Mouse (Mus musculus): ENCODE results near the gene Blnk. TPM values are rescaled to one million over a fixed set of nuclear protein-coding genes. Genes with fewer than 3 reads are reported as not detected.
A peak's percentile ranks its signal among the peaks of the same experiment; 100 is the strongest.

The Blnk gene
- 6.9 and 7.2 TPM in 2 replicates for polyA plus RNA-seq (2012; rRNA removed)

DNA sequence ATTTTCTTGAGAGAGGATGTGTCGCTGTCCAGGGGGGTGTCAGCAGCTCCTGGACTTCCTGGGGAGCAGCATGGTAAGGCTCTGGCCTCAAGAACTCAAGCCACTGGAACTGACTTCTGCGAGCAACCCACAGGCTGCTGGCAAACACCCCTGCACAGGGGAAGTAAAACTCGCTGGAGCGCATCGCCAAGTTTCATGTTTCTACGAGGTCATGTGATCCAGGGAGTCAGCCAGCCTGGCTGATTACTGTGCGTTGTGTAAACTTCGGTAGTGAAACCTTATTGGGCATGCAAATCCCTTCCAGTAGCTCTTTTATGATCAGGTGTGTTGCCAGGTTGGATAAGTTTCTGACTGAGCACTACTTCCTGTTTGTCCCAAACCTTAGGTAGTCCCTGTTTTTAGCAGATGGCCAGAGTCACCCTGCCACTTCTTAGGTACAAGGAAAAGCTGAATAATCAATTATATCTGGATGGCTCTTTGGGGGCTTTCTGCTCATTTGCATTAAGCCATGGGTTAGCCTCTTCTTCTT is at the start of gene Blnk:
Gene Blnk, minus strand, starts transcription at position 479 of the 529 bp plus-strand sequence.
- peak; percentile 52 to 70 for DNase-seq (ENCODE audit: extremely low spot score in 1 of 2, low spot score in 1 of 2)

DNA sequence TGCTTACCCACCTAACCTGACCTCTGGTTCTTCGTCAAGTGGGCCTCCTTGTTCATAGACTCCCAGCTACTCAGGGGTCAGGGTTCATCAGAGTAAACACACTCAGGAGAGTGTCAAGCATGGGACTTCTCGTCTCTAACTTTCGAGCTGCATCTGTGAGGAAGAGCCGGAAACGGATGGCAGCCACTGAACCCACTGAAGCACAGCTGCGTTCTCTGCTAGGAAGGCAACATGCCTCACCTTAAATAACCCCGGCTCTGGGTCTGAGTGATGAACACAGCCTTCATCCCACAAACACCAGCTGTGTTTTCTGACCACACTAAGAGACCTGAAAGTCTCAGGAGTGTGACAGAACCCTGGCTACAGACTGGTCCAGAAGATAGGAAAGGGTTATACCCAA is 44.8 kb upstream of the Blnk start:
- no peak for DNase-seq (ENCODE audit: extremely low spot score in 1 of 2, low spot score in 1 of 2)

DNA sequence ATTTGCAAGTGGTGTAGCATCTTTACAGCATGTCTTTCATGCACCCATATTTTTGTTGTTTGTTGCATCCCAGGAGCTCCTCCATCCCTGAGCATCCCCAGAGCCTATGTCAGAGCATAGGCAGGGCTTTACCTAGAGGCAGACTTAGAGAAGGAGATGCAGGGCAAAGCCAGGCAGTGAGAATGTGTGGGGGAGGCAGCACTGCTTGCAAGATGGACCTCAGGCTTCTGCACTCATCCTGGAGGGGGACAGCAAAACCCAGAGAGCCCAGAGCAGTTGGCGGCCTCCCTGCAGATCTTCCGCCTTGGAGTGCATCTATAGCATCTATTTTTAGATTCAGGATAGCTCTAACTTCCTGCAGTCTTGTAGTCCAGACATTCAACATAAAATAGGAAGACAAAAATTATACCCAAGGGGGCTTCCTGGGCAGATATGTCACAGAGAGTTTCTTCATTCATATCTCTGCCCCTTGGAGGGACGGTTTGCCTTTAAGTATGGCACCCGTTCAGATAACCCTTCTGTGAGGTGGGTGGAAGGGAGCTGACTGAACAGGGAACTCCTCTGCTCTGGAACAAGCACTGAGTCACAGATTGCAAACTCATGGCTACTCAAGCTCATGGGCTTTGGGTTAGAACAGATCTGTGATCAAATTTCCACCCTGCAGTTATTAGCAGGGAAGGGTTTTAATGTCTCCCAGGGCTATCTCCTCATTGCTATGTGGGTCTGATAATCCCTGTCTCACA is 41.6 kb upstream of the Blnk start:
- DNase-seq (ENCODE audit: extremely low spot score in 1 of 2, low spot score in 1 of 2): no peak

DNA sequence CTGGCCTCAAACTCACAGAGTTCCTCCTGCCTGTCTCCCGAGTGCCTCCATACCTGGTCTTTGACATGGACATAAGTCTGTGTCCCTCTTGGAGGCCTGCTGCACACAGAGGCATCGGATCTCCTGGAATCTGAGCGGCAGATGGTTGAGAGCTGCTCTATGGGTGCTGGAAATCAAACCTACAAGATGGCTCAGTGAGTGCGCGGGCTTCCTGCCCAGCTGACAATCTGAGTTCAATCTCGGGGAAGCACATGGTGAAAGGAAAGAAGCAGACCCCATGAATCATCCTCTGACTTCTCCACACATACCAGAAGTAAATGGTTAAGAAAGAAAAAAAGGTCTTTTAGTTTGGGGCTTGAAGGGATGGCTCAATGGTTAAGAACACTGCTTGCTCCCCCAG is 37.5 kb upstream of the Blnk start:
- no peak for DNase-seq (ENCODE audit: extremely low spot score in 1 of 2, low spot score in 1 of 2)

DNA sequence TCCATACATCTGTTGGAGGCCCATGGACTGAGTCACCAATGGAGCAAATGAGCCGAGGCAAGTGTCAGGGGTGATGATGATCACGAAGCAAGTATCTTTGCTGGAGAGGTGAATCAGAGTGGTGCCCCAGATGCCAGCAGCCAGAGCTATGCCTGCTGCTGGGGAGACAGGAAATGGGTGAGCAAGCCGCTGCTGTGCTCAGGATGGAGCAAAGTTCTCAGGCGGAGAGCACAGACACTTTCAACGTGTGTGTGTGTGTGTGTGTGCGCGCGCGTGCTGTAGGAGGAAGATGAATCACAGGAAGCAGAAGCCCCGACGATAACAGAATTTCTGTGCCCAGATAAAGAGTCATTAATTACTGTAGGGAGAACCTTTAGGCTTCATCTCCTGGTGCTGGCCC is 36.7 kb upstream of the Blnk start:
- DNase-seq (ENCODE audit: extremely low spot score in 1 of 2, low spot score in 1 of 2): no peak

DNA sequence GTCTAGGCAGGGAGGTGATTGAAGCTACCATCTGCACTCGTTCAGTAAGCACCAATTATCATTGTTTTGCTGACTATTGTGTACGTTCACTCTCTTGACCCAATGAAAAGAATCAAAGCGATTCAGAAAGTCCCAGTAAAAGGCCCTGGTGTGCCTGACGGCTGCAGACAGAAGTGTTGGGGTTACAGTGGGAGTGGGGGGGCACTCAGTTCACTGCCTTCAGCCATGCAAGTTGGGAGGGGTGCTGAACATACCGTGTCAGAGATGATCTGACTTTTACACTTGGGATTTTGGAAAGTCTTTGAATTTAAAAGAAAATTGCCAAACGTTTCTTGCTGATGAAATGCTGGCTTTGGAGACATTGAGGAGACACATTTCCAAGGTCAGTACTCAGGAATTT is 35.8 kb upstream of the Blnk start:
- DNase-seq (ENCODE audit: extremely low spot score in 1 of 2, low spot score in 1 of 2): no peak

DNA sequence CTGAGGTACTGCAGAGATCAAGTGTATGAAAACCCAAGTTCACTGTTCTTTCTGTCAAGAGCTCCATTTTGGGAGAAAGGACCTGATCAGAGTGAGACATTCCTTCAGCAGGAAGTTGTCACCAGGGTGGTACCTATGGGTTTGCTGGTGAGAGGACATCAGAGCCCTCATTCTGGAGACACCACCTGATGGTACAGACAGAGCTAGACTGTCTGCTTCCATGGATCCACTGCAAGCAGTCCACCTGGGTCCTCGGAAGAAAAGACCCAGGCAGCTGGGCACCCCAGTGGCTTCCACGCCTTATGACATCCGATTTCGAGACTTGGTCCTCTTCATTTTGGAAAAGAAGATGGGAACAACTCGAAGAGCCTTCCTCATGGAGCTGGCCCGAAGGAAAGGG is 34.9 kb upstream of the Blnk start, which contains the start of gene Dntt:
Gene Dntt, plus strand, starts transcription at position 57 of the 400 bp plus-strand sequence.
- DNase-seq (ENCODE audit: extremely low spot score in 1 of 2, low spot score in 1 of 2): no peak

DNA sequence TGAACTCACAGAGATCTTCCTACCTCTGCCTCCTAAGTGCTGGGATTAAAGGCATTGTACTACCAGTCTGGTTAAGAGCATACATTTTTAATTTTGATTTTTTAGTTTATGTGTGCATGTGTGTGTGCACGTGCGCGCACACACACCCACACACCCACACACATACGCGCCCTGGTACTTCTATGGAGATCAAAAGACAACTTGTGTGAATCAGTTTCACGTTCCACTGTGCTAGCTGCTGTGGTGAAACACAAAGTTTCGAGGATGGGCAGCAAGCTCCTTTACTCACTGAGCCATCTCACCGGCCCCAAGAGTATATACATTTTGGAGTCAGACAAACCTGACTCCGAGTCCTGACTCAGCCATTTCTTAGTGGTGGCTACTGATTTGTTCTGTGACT is 33.3 kb upstream of the Blnk start:
- DNase-seq (ENCODE audit: extremely low spot score in 1 of 2, low spot score in 1 of 2): no peak

DNA sequence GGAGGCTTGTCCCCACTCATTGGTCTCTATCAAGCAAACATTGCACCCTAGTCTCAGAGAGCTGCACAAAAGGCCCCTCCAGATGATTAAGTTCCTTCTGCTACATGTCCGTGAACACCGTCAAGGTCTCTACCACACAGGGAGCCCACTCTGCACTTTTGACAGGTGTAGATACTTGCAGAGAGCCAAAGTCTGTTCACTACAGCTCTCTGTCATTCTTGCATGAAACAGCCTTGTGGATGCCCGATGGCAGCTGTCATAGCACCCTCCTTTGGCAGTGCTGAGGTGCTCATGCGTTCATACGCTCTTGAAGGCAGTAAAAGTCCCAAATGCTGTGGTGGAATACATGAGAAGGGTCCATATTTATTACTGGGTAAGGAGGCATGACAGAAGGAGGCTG is 32.7 kb upstream of the Blnk start:
- DNase-seq (ENCODE audit: extremely low spot score in 1 of 2, low spot score in 1 of 2): no peak

DNA sequence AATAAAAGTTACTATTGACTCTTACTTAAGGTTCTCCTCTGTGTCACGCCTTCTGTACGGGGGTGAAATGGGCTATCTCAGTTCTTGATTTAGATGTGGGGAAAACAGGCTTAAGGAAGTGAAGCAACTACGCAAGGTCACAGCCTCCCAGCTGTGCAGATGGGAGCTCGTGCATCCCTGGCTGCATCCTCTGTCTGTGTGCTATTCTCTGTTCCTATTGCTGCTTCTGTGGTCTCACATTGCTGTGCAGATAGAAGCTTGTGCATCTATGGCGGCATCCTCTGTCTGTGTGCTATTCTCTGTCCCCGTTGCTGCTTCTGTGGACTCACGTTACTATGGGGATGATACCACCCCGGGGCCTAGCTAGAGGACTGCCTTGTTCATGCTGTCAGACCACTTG is 32.2 kb upstream of the Blnk start:
- no peak for DNase-seq (ENCODE audit: extremely low spot score in 1 of 2, low spot score in 1 of 2)

DNA sequence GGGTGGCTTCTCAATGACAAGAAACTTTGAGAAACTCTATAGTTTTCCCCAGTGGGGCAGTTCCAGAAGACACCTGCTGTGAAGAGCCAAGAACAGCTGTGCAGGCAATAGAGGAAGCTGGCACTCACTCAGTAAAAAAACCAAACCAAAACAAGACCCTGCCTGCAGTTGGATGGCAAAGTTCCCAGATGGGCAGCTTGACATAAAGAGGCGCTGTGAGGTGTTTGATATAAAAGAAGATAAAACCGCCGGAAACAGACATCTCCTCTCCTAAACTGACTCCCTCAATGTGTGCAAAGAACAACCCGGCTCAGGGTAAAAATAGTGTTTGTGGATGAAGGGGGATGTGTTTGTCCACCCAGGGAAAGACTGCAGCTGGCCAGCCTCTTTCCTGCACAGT is 27.9 kb upstream of the Blnk start:
- DNase-seq (ENCODE audit: extremely low spot score in 1 of 2, low spot score in 1 of 2): peak in 1 of 2 experiments; percentile 53

DNA sequence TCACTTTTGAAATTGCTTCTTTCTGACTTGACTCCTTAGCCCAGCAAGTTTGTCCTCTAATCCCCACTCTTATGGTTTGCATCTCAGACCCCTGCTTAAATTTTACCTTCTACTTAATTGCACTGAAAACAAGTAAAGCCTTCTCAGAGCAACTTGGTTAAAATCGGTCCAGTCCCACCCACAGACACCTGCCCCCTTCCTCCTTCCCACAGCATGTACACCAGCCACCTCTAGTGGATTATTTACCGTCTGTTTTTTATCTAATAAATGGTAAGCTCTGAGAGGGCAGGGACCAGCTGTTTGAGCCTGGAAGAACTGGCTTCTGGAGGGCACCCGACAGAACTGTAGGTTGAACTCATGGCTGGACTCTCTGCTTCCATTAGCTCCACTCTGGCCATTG is 26.2 kb upstream of the Blnk start:
- DNase-seq (ENCODE audit: extremely low spot score in 1 of 2, low spot score in 1 of 2): no peak

DNA sequence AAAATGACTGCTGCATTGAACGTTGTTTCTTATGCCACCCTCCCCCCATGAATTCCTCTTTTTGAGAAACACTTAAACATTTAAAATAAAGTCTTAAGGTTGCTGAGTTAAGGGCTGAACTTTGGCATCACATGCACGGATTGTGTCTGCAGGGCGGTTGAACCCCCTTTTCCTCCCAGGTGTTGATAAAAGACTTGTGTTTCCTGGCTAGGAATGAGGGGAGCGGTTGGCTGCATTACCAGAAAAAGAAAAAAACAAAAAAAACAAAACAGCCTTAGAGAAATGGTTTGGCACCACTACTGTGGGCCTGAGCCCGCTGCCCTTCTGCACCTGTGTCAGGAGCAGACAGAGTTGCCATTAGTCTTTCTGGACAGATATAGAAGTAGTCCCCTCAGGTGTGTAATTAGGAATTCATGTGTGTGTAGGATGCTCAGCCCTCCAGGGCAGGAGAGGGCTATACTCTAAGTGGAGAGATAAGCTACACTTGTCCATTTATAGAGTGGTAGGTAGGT is 24.9 kb upstream of the Blnk start:
- DNase-seq (ENCODE audit: extremely low spot score in 1 of 2, low spot score in 1 of 2): no peak

DNA sequence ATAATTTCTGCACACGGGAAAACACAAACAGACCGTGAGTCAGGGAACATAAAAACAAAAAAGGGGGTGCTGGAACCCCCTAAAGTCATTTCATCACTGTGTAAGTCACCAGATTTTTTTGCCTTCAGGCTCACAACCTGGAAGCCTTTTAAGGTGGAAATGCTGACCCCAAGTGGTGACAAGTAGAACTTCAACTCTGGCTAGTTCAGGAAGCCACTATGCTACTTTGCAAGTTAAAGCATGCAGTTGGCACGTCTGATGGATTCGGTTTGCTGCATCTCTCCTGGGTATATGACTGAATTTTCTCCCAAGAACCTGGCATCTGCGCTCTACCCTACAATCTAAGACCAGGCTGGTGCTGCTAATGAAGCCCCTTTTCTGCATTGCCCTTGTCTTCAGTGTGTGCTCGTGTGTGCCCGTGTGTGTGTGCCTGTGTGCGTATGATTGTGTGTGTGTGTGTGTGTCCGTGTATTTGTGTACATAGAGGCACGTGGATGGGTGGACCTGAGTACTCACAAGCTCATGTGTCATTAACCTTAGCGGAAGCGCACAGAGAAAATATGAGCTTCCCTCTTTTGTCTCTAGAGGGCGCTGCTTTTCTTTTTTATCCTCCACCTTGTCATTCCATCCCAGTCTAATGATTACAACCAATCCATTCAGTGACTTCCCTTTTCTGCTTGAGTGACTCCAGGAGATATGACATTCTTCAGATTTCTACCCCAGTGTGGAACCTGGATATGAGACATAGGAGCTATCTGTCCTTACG is 21.8 kb upstream of the Blnk start:
- DNase-seq (ENCODE audit: extremely low spot score in 1 of 2, low spot score in 1 of 2): peak; percentile 55 to 86

DNA sequence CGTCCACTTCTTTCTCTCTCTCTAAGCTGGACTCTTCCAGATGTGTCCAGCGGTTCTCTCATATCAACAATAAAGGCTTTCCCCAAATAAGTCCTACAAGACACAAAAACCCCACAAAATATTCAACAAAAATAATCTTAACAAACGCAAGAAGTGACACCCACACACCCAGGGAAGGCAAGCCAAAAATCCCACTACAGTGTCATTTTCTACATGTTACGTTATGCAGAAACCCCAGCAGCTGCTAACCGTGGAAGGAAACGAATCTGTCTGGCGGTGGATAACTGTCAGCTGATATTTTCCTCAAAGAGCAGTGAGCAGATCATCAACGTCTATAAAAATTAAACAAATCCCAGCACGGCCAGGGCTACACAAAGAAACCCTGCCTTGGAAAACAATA is 19.7 kb upstream of the Blnk start:
- DNase-seq (ENCODE audit: extremely low spot score in 1 of 2, low spot score in 1 of 2): peak in 1 of 2 experiments; percentile 61

DNA sequence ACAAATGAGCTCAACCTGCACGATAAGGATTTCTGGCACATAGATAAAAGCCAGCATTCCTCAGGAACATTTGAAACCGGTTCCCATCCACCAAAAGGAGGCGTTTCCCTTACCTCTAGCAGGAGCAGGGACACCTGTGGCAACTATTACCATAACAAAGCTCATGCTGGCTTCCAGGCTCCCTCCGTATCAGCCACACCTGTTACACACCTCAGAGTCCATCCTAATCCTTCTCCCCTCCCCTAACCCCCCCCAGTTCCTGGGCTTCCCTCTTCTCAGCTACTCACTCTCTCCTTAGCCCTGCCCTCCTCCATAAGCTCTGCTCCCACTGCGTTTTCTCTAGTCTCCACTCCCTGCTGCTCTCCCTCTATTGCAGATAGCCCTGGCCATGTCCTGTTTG is 19.3 kb upstream of the Blnk start:
- DNase-seq (ENCODE audit: extremely low spot score in 1 of 2, low spot score in 1 of 2): no peak

DNA sequence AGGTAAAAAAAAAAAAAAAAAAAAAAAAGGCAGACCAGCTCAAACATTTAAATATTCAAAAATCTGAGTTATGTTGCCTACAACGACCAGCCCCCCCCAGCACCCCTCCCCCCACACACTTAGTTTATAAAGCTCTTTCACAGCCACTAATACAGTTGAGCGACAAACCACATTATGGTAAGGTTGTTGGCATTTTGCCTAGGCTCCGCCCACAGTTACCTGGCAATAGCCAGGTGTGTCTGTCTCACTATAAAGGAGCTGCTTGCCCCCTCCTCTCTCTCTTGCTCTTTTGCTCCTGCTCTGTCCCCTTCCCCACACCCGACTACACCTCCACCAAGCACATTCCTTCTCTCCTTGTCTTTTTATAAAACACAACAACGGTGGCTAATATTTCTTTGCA is 17.3 kb upstream of the Blnk start:
- no peak for DNase-seq (ENCODE audit: extremely low spot score in 1 of 2, low spot score in 1 of 2)

DNA sequence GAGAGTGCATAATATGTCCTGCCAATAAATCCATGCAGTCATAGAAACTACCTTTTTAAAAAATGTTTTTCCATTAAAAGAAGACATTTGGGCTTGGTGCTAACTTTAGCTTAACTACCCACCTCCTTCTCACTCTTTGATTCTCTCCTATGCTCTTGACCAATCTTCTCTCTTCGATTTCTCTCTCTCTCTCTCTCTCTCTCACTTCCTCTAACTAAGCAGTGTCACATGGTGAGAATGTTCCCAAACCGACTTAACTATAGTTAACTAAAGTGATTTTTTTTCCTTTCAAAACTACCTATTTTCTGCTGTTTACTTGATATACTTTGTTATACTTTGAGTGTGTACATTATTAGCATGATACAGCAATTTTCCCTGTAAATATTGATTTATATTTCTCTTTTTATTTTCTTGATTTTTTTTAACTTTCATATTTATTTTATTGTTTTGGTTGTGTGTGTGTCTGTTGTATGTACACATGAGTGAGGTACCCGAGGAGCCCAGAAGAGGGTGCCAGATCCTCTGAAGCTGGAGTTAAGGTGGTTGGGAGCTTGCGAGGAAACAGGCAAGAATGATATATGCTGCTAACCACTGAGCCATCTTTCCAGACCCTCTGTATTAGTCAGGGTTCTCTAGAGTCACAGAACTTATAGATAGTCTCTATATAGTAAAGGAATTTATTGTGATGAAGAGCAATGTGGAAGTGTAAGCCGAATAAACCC is 14.5 kb upstream of the Blnk start:
- no peak for DNase-seq (ENCODE audit: extremely low spot score in 1 of 2, low spot score in 1 of 2)

DNA sequence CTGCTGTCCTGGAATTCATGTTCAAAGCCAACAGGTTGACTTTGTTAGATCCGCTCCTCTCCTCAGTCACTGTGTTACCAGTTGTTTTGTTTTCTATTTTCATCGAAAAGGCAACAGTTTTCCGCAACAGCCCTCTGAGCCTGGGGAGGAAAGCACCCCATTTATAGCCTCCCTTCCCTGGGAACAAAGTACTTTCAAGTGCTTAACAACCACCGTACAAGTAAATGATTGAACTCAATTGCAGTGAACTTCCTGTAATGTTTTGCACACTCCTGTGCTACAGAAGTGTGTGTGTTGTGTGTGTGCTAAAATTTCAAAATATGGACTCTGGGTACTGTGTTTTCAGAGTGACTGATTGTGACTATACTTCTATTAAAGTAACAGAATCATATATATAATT is 13.4 kb upstream of the Blnk start:
- no peak for DNase-seq (ENCODE audit: extremely low spot score in 1 of 2, low spot score in 1 of 2)

DNA sequence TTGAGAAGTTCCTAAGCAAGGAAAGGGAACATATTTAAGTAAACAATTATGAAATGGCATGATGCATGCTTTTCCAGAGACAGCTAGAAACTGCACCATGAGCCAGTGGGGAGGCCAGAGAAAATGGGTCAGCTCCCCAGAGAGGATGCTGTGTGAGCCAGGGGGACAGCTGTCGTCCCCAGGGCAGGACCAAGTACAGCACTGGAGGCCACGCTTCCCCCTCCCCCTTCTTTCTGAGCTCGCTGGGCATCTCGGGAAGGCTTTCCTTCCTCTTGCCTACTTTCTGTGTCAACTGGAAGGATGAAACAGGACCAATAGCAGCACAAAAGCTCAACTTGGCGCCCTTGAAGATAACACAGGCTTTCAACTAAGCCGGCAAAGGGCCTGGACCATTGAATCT is 13.0 kb upstream of the Blnk start:
- no peak for DNase-seq (ENCODE audit: extremely low spot score in 1 of 2, low spot score in 1 of 2)

DNA sequence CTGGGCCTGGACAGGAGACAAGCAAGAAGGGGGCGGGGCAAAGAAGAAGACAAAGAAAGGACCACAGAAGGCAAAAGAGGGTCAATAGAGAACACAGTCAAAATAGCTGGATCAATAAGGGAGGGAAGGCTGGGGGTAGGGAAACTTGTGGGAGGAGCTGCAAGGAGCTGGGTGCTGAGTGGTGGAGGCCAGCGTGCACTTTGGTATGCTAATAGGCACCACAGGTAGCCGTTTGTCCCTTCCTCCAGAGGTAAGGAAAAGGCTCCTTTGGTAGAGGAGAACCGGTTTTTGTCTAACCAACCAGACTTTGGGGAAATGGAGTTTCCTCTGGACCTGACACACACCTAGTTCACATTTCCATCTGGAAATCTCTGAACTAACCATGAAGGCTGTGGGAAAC is 12.3 kb upstream of the Blnk start:
- no peak for DNase-seq (ENCODE audit: extremely low spot score in 1 of 2, low spot score in 1 of 2)
